Mouse (Mus musculus) MEL (cell line): Measurements from ENCODE around the gene Robo1. TPM values are rescaled to one million over a fixed set of nuclear protein-coding genes. Genes with fewer than 3 reads are reported as not detected.
A peak's percentile ranks its signal among the peaks of the same experiment; 100 is the strongest.

Experiments used
- DNase-seq: peaks from one replicate; pipeline ENCODE4 v3.0.0; 2011; ENCODE audit warnings: low read depth, low spot score
- H3K27ac ChIP-seq: 2 replicates; pipeline ENCODE4 v1.5.1; 2012; ENCODE audit warnings: low read depth, mild to moderate bottlenecking, control low read depth, low read length, moderate library complexity; ENCODE audit not compliant: control insufficient read depth
- H3K27me3 ChIP-seq, 2 experiments: fragments of 150-350 bp in 1 of 2; sonication (generic) in 1 of 2; 2 replicates each; pipeline ENCODE4 v1.6.1; 2012; ENCODE audit warnings: low read length in 2 of 2, mild to moderate bottlenecking in 2 of 2, improper control_type of control experiment in 1 of 2, moderate library complexity in 1 of 2; ENCODE audit not compliant: insufficient read depth in 2 of 2, control insufficient read depth in 1 of 2
- H3K36me3 ChIP-seq, 2 experiments: 2 replicates each; pipeline ENCODE4 v1.6.1; 2012 to 2014; ENCODE audit warnings: low read length in 2 of 2, improper control_type of control experiment in 1 of 2, inconsistent platforms in 1 of 2, mild to moderate bottlenecking in 1 of 2; ENCODE audit not compliant: insufficient read depth in 2 of 2, control insufficient read depth in 1 of 2
- H3K4me1 ChIP-seq, 2 experiments: fragments of 150-350 bp in 1 of 2; sonication (generic) in 1 of 2; 2 replicates each; pipeline ENCODE4 v1.6.1; 2012; ENCODE audit warnings: low read length in 2 of 2, improper control_type of control experiment in 1 of 2, mild to moderate bottlenecking in 1 of 2; ENCODE audit not compliant: insufficient read depth in 2 of 2, control insufficient read depth in 1 of 2
- H3K4me3 ChIP-seq, 2 experiments: fragments of 150-350 bp in 1 of 2; sonication (generic) in 1 of 2; 2 replicates each; pipeline ENCODE4 v1.5.1; 2012; ENCODE audit warnings: low read depth in 2 of 2, low read length in 2 of 2, mild to moderate bottlenecking in 2 of 2, moderate library complexity in 2 of 2, control low read depth in 1 of 2, improper control_type of control experiment in 1 of 2; ENCODE audit not compliant: control insufficient read depth in 1 of 2, insufficient read depth in 1 of 2
- H3K79me2 ChIP-seq: 2 replicates; pipeline ENCODE4 v1.6.1; 2012; ENCODE audit warnings: mild to moderate bottlenecking, low read length, moderate library complexity; ENCODE audit not compliant: control insufficient read depth, poor library complexity, insufficient read depth
- H3K9ac ChIP-seq: 2 replicates; pipeline ENCODE4 v1.6.1; 2012; ENCODE audit warnings: low read depth, mild to moderate bottlenecking, control low read depth, low read length, moderate library complexity; ENCODE audit not compliant: control insufficient read depth, poor library complexity, severe bottlenecking
- H3K9me3 ChIP-seq: fragments of 150-350 bp; sonication (generic); replicated peaks from 2 replicates; pipeline ENCODE4 v1.6.1; 2012; ENCODE audit warnings: mild to moderate bottlenecking, low read length, improper control_type of control experiment, moderate library complexity; ENCODE audit not compliant: insufficient read depth
- BHLHE40 ChIP-seq: IDR thresholded peaks from 2 replicates; pipeline ENCODE4 v1.6.1; 2012; ENCODE audit warnings: low read depth, mild to moderate bottlenecking, inconsistent platforms, low read length, improper control_type of control experiment, borderline replicate concordance
- CTCF ChIP-seq, 3 experiments: IDR thresholded peaks in 2 of 3; conservative IDR thresholded peaks in 1 of 3; 2 replicates each; pipeline ENCODE4 v1.5.1; 2011 to 2012; ENCODE audit warnings: low read length in 3 of 3, low read depth in 2 of 3, mild to moderate bottlenecking in 2 of 3, improper control_type of control experiment in 1 of 3, inconsistent platforms in 1 of 3, mixed read lengths in 1 of 3, moderate library complexity in 1 of 3; ENCODE audit not compliant: control insufficient read depth in 1 of 3, insufficient read depth in 1 of 3, poor library complexity in 1 of 3, severe bottlenecking in 1 of 3
- ELF1 ChIP-seq: IDR thresholded peaks from 2 replicates; pipeline ENCODE4 v1.6.1; 2014; ENCODE audit warnings: low read depth, mild to moderate bottlenecking, inconsistent platforms, low read length, improper control_type of control experiment, moderate library complexity
- EP300 ChIP-seq, 2 experiments: IDR thresholded peaks; 2 replicates each; pipeline ENCODE4 v1.6.1; 2011; ENCODE audit warnings: improper control_type of control experiment in 2 of 2, low read length in 2 of 2, low read depth in 1 of 2, mild to moderate bottlenecking in 1 of 2
- GABPA ChIP-seq: IDR thresholded peaks from 2 replicates; pipeline ENCODE4 v1.6.1; 2012; ENCODE audit warnings: low read depth, mild to moderate bottlenecking, inconsistent platforms, low read length, improper control_type of control experiment, moderate library complexity
- JUND ChIP-seq: IDR thresholded peaks from 2 replicates; pipeline ENCODE4 v1.6.1; 2011; ENCODE audit warnings: low read depth, mild to moderate bottlenecking, improper control_type of control experiment, low read length
- MAFK ChIP-seq: IDR thresholded peaks from 2 replicates; pipeline ENCODE4 v1.6.1; 2011; ENCODE audit warnings: low read depth, mild to moderate bottlenecking, low read length, improper control_type of control experiment, borderline replicate concordance
- MAX ChIP-seq: IDR thresholded peaks from 2 replicates; pipeline ENCODE4 v1.6.1; 2011; ENCODE audit warnings: low read length, improper control_type of control experiment
- MXI1 ChIP-seq: IDR thresholded peaks from 2 replicates; pipeline ENCODE4 v1.6.1; 2011; ENCODE audit warnings: mild to moderate bottlenecking, low read depth, low read length, improper control_type of control experiment
- MYB ChIP-seq: IDR thresholded peaks from 2 replicates; pipeline ENCODE4 v1.6.1; 2011; ENCODE audit warnings: mild to moderate bottlenecking, low read depth, low read length, improper control_type of control experiment
- MYC ChIP-seq: IDR thresholded peaks from 2 replicates; pipeline ENCODE4 v1.6.1; 2011; ENCODE audit warnings: low read depth, mild to moderate bottlenecking, low read length, improper control_type of control experiment, moderate library complexity
- NELFE ChIP-seq: IDR thresholded peaks from 2 replicates; pipeline ENCODE4 v1.6.1; 2011; ENCODE audit warnings: low read depth, low read length, improper control_type of control experiment
- POLR2A ChIP-seq, 2 experiments: IDR thresholded peaks; 2 replicates each; pipeline ENCODE4 v1.6.1; 2011 to 2012; ENCODE audit warnings: low read length in 2 of 2, mild to moderate bottlenecking in 2 of 2, control low read depth in 1 of 2, improper control_type of control experiment in 1 of 2, low read depth in 1 of 2, moderate library complexity in 1 of 2; ENCODE audit not compliant: control insufficient read depth in 1 of 2, insufficient read depth in 1 of 2, poor library complexity in 1 of 2
- POLR2AphosphoS5 ChIP-seq: IDR thresholded peaks from 2 replicates; pipeline ENCODE4 v1.6.1; 2012; ENCODE audit warnings: low read depth, borderline replicate concordance, mild to moderate bottlenecking, inconsistent platforms, low read length, moderate library complexity, mixed read lengths
- SMC3 ChIP-seq: IDR thresholded peaks from 2 replicates; pipeline ENCODE4 v1.6.1; 2011; ENCODE audit warnings: low read depth, low read length, improper control_type of control experiment
- TAL1 ChIP-seq: IDR thresholded peaks from 2 replicates; pipeline ENCODE4 v1.6.1; 2012; ENCODE audit warnings: mild to moderate bottlenecking, inconsistent platforms, low read length, moderate library complexity, mixed read lengths
- TBP ChIP-seq: IDR thresholded peaks from 2 replicates; pipeline ENCODE4 v1.8.0; 2011; ENCODE audit warnings: low read depth, low read length, improper control_type of control experiment
- UBTF ChIP-seq: IDR thresholded peaks from 2 replicates; pipeline ENCODE4 v1.6.1; 2012; ENCODE audit warnings: low read depth, mild to moderate bottlenecking, inconsistent platforms, low read length, improper control_type of control experiment, moderate library complexity, borderline replicate concordance; ENCODE audit not compliant: insufficient read depth
- USF1 ChIP-seq: IDR thresholded peaks from 2 replicates; pipeline ENCODE4 v1.6.1; 2014; ENCODE audit warnings: low read depth, mild to moderate bottlenecking, inconsistent platforms, low read length, improper control_type of control experiment, moderate library complexity
- polyA plus RNA-seq, 2 experiments: library from polyadenylated mRNA; stranded (reverse) in 1 of 2; unstranded in 1 of 2; fragments of >175 nt in 1 of 2; fragments of >200 nt in 1 of 2; gene quantifications; 2 replicates each; pipeline versions ENCODE4 v1.2.1 to v1.2.4; 2012; ENCODE audit warnings: low replicate concordance in 2 of 2, low read depth in 1 of 2; ENCODE audit not compliant: insufficient read length in 2 of 2, insufficient read depth in 1 of 2, missing spikeins in 1 of 2
- total RNA-seq: library from RNA; depleted of rRNA; stranded (reverse); fragments of 300-350 nt; gene quantifications from 2 replicates; pipeline ENCODE4 v1.2.3, GENCODE M21; 2012

Gene Robo1
- total and polyA plus RNA-seq, 3 experiments: not detected

DNA sequence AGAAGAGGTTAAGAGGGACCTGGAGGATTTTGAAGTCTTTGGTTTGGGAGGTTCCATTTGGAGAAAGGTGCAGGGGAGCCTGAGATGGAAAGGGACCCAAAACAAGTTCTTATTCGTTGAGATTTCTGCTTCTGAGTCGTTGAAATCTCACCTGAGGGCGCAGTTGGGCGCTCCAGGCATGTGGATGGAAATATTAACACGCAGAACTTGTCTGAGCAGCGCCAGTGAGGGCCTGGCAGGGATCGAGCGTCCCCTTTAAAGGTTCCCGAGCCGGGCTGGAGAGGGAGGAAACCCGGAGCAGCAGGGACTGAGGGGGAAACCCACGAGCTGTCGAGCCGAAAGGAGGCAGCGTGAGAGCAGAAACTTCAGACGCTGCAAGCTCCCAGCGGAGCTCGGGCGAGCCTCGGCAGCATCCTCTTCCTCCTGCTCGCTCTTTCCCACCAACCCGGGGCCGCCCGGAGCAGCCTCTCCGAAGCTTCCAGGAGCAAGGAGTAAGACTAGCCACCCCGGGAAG is 354.8 kb downstream of the Robo1 start:
- H3K4me3 ChIP-seq: no peak overlapping the region
- H3K79me2 ChIP-seq: no peaks in the 10 kb centered on the region
- no peak overlapping the region for H3K27ac ChIP-seq
- H3K36me3 ChIP-seq: no peaks in the 10 kb centered on the region
- no peaks in the 10 kb centered on the region for H3K9me3 ChIP-seq
- H3K4me1 ChIP-seq: no peaks in the 10 kb centered on the region
- no peak overlapping the region for H3K9ac ChIP-seq
- no peaks in the 10 kb centered on the region for H3K27me3 ChIP-seq
- DNase-seq: no peak
- TF ChIP-seq MAX (no peak), ELF1 (no peak), USF1 (no peak), MXI1 (no peak), CTCF (IDR thresholded peaks at IDR 0.05 in 2 of 3, conservative IDR thresholded peaks at IDR 0.05 in 1 of 3; ENCODE audit: control insufficient read depth in 1 of 3, insufficient read depth in 1 of 3, low read depth in 2 of 3, low read length in 3 of 3, poor library complexity in 1 of 3, severe bottlenecking in 1 of 3) (no peak), TAL1 (no peak), POLR2AphosphoS5 (no peak), SMC3 (no peak), MAFK (no peak), NELFE (no peak), MYC (no peak), GABPA (no peak), UBTF (no peak), BHLHE40 (no peak), EP300 (IDR thresholded peaks at IDR 0.05; ENCODE audit: low read depth in 1 of 2, low read length in 2 of 2) (no peak), JUND (no peak), MYB (no peak)

DNA sequence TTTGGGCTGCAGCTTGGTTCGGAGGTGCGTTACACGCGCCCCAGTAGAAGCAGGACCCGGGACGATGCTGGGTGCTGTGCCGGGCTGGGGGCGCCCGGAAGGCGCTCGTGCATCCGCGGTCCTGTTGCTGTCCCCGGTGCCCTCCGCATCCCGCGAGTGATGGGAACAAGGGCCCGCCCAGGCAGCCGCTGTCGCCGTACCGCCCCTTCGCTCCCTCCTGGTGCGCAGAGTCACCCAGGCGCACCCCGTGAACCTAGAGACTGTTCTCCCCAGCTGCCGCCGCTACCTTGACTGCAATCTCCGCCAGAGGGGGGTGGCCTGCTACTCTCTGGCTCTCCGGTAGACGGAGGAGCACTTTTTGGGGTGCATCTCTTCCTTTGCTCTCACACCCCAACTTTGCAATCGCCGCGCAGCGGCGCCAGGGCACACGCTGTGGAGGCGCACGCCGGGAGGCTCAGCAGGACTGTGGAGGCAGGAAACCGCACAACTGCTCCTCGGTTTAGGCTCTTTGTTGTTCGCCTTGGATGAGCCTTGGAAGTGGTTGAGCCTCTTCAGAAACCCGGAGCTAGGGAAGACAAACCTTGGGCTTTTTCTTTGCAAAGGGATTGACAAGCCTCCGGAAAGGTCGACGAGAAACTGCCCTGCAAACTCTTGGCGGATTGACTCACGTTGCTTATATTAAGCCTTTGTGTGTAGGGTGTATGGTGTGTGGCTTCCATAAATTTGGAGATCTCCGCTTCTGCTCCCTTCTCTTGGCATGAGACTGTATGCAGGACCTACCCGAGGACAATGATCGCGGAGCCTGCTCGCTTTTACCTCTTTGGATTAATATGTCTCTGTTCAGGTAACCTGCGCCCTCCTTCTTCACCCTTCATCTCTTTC is 355.5 kb downstream of the Robo1 start:
- Histone ChIP-seq H3K36me3 (no peaks in the 10 kb centered on the region), H3K4me1 (no peaks in the 10 kb centered on the region)
- 0 out of 4 replicates have a peak, but pooled peaks of 1 of the 2 experiments have one; percentile 20 for TF ChIP-seq POLR2A (IDR thresholded peaks at IDR 0.05; ENCODE audit: control insufficient read depth in 1 of 2, insufficient read depth in 1 of 2, low read depth in 1 of 2, low read length in 2 of 2, poor library complexity in 1 of 2)
- TF ChIP-seq TBP: no peak
- TF ChIP-seq, all 39 proteins: peak for 1
- no peaks in the 10 kb centered on the region for H3K79me2 ChIP-seq
- no peak overlapping the region for H3K27ac ChIP-seq
- H3K4me3 ChIP-seq: no peak overlapping the region
- H3K9me3 ChIP-seq: no peaks in the 10 kb centered on the region
- H3K9ac ChIP-seq: no peak overlapping the region
- DNase-seq: no peak
- no peaks in the 10 kb centered on the region for H3K27me3 ChIP-seq
